Mouse (Mus musculus) liver, embryonic 11.5 days (tissue): ENCODE results near the gene Rab42. TPM values are rescaled to one million over a fixed set of nuclear protein-coding genes. Genes with fewer than 3 reads are reported as not detected.

Experiments
- ATAC-seq: fragments of 200-750 bp; cut with Nextera tagmentation; replicated peaks from 2 replicates; pipeline ENCODE4 v1.8.0; 2017; ENCODE audit warnings: moderate number of reproducible peaks, mild to moderate bottlenecking, moderate TSS enrichment, moderate library complexity; ENCODE audit not compliant: low FRiP score
- DNase-seq: peaks from one replicate; pipeline ENCODE4 v3.0.0-alpha.2; 2017; ENCODE audit warnings: low spot score
- H3K27ac ChIP-seq: fragments of 300-500 bp; sonication (generic); 2 replicates; pipeline ENCODE4 v1.5.1; 2014; ENCODE audit warnings: mild to moderate bottlenecking, low read depth, low read length, control low read depth
- H3K27me3 ChIP-seq: fragments of 300-500 bp; sonication (generic); replicated peaks from 2 replicates; pipeline ENCODE4 v1.6.1; 2014; ENCODE audit warnings: low read length, mixed read lengths; ENCODE audit not compliant: control insufficient read depth, insufficient read depth
- H3K36me3 ChIP-seq: fragments of 300-500 bp; sonication (generic); 2 replicates; pipeline ENCODE4 v1.6.1; 2014; ENCODE audit warnings: mild to moderate bottlenecking, low read length, moderate library complexity, mixed read lengths; ENCODE audit not compliant: control insufficient read depth, insufficient read depth
- H3K4me1 ChIP-seq: fragments of 300-500 bp; sonication (generic); replicated peaks from 2 replicates; pipeline ENCODE4 v1.6.1; 2014; ENCODE audit warnings: low read length, mixed read lengths; ENCODE audit not compliant: control insufficient read depth, insufficient read depth
- H3K4me2 ChIP-seq: fragments of 300-500 bp; sonication (generic); 2 replicates; pipeline ENCODE4 v1.6.1; 2014; ENCODE audit warnings: mild to moderate bottlenecking, control low read depth, moderate library complexity
- H3K4me3 ChIP-seq: fragments of 300-500 bp; sonication (generic); 2 replicates; pipeline ENCODE4 v1.5.1; 2014; ENCODE audit warnings: low read depth, low read length, control low read depth
- H3K9ac ChIP-seq: fragments of 300-500 bp; sonication (generic); 2 replicates; pipeline ENCODE4 v1.6.1; 2014; ENCODE audit warnings: low read depth, low read length, control low read depth
- H3K9me3 ChIP-seq: fragments of 300-500 bp; sonication (generic); 2 replicates; pipeline ENCODE4 v1.6.1; 2016; ENCODE audit warnings: low read length, inconsistent platforms, mixed read lengths; ENCODE audit not compliant: control insufficient read depth
- WGBS: fragments of 180-500 bp; shearing (Covaris S2); extraction: QIAGEN DNeasy Blood & Tissue Kit; methylation state at CpG from one replicate; pipeline ENCODE4 v1.1.7; 2014; 5-methylcytosine and 5-hydroxymethylcytosine counted together
- polyA plus RNA-seq: library from polyadenylated mRNA; unstranded; fragments of >200 nt; fragmentation: Nextera tagmentation; extraction: Ambion mirVana; gene quantifications from 2 replicates; pipeline ENCODE4 v1.2.1, GENCODE M21; 2014

Gene Rab42
- 0.75 and 1.5 TPM in 2 replicates for polyA plus RNA-seq

DNA sequence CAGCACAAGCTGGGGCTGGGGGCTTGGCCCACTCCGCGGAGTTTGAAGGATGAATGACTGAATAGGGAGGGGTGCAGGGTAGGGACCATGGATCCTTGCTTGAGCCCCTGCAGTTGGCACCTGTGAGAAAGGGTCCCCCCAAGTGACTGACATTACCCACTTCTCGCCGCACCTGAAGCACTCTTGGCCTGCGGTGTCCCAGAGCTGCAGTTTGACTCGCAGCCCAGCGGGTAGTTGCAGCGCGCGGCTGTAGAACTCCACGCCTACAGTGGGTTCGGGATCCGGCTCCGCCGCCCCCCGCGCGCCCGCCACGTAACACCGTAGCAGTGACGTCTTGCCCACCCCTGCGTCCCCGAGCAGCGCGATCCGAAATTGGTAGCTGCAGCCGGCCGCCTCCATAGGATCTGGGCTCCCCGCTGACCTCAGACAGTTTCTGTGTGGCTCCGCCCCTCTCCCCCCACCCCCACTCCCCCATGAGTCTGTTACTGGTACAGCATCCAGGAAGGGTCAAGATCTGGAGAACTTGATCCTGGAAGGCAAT is at the start of gene Rab42:
Gene Rab42 (minus strand): TSS at position 447 of the 541 bp plus-strand sequence.
- H3K4me1 ChIP-seq, result peaks cover 11% of the 10 kb centered on the region; the same call in 1 of the 2 replicates
- H3K27me3 ChIP-seq, result no peaks in the 10 kb centered on the region
- peak within 1 kb of the TSS; percentile 63 for H3K4me3 ChIP-seq
- ATAC-seq, result peak; percentile 74
- peak within 1 kb of the TSS; percentile 13; the same call in 1 of the 2 replicates for H3K27ac ChIP-seq
- peak within 1 kb of the TSS; percentile 91 for H3K4me2 ChIP-seq
- 2% methylated on average over 30 of the region's 31 CpGs for WGBS
- peak; percentile 72 for DNase-seq
- H3K9ac ChIP-seq, result peak within 1 kb of the TSS; percentile 69
- no peaks in the 10 kb centered on the region for H3K9me3 ChIP-seq
- no peaks in the 10 kb centered on the region for H3K36me3 ChIP-seq

GRCm38 (mm10) chr4:132352739-132353138 is 49.6 kb upstream of the Rab42 start:
- WGBS, result under 1% methylated on average over 14 of the region's 14 CpGs
- peaks cover 18% of the 10 kb centered on the region for H3K4me1 ChIP-seq
- no peak for DNase-seq

DNA sequence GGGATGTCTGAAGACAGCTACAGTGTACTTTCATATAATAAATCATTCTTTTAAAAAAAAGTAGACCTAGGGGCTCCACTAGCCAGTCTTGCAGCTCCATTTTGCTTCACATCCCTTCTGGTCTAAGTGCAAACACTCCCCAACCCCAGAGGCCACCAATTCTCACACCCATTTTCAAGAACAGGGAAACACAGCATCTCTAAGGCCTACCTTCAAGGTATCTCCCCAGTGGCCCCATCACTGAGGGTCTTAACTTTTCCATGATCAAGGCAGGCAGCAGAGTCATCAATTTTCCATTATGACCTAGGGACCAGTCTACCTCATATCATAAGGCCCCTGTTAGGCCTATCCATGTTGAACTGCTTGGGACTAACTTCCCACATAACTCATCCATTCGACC is 48.2 kb upstream of the Rab42 start:
- DNase-seq, result no peak
- ATAC-seq, result no peak
- peak overlapping the region; percentile 83 for H3K4me2 ChIP-seq
- WGBS, result 16% methylated on average over 1 of the region's 1 CpGs
- H3K36me3 ChIP-seq, result peaks cover 15% of the 10 kb centered on the region
- H3K27ac ChIP-seq, result peak overlapping the region; percentile 99
- peak overlapping the region; percentile 99 for H3K9ac ChIP-seq
- no peaks in the 10 kb centered on the region for H3K9me3 ChIP-seq
- peak overlapping the region; percentile 86 for H3K4me3 ChIP-seq
- no peaks in the 10 kb centered on the region for H3K27me3 ChIP-seq
- H3K4me1 ChIP-seq, result peaks cover 11% of the 10 kb centered on the region

More at GRCm38 (mm10) chr4:132352739-132353138, 49.6 kb upstream of the Rab42 start:
- H3K4me2 ChIP-seq, result peak overlapping the region; percentile 83
- ATAC-seq, result no peak
- no peaks in the 10 kb centered on the region for H3K9me3 ChIP-seq
- H3K4me3 ChIP-seq, result peak overlapping the region; percentile 86
- peak overlapping the region; percentile 99 for H3K9ac ChIP-seq
- no peaks in the 10 kb centered on the region for H3K27me3 ChIP-seq
- peaks cover 23% of the 10 kb centered on the region for H3K36me3 ChIP-seq
- peak overlapping the region; percentile 99 for H3K27ac ChIP-seq

DNA sequence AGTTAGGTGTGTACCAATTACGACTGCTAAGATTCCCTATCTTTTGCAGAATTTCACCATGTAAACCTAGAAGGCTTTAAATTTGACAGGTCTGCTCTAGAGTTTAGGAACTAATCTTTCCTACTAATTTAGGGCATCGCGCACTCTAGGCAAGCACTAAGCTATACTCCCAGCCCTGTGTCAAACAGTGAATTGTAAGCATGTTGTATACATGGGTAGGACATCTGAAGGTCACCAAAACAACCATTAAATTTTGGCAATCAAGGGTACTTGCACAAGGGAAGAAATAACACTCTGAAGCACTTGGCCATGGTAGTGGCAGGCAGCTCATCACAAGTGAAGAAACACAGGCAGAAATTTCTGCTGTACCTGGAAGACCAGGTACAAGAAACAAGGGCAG is 47.7 kb upstream of the Rab42 start:
- H3K27ac ChIP-seq, result peak overlapping the region; percentile 99

GRCm38 (mm10) chr4:132350123-132350740 is 47.0 kb upstream of the Rab42 start:
- no peak overlapping the region for H3K4me2 ChIP-seq
- H3K4me3 ChIP-seq, result no peak overlapping the region
- H3K27me3 ChIP-seq, result no peaks in the 10 kb centered on the region
- WGBS, result 27% methylated on average over 2 of the region's 2 CpGs
- no peak for DNase-seq
- ATAC-seq, result no peak; the same call in none of the 2 replicates
- no peaks in the 10 kb centered on the region for H3K9me3 ChIP-seq
- H3K36me3 ChIP-seq, result peaks cover 15% of the 10 kb centered on the region
- no peak overlapping the region for H3K9ac ChIP-seq
- H3K27ac ChIP-seq, result peak overlapping the region; percentile 99
- 0 out of 2 replicates have a peak, but pooled peaks cover 8% of the 10 kb centered on the region for H3K4me1 ChIP-seq

More for the DNA sequence above, 47.7 kb upstream of the Rab42 start:
- peaks cover 8% of the 10 kb centered on the region; the same call in 1 of the 2 replicates for H3K4me1 ChIP-seq
- H3K27me3 ChIP-seq, result no peaks in the 10 kb centered on the region
- ATAC-seq (peak; percentile 0; the same call in 1 of the 2 replicates), DNase-seq (no peak)
- H3K9me3 ChIP-seq, result no peaks in the 10 kb centered on the region
- peaks cover 15% of the 10 kb centered on the region for H3K36me3 ChIP-seq
- H3K4me3 ChIP-seq, result peak overlapping the region; percentile 86
- 0 out of 2 replicates have a peak overlapping the region, but pooled peaks have one; percentile 31 for H3K4me2 ChIP-seq
- peak overlapping the region; percentile 99; the same call in 1 of the 2 replicates for H3K9ac ChIP-seq
- WGBS, result 47% methylated on average over 3 of the region's 3 CpGs

DNA sequence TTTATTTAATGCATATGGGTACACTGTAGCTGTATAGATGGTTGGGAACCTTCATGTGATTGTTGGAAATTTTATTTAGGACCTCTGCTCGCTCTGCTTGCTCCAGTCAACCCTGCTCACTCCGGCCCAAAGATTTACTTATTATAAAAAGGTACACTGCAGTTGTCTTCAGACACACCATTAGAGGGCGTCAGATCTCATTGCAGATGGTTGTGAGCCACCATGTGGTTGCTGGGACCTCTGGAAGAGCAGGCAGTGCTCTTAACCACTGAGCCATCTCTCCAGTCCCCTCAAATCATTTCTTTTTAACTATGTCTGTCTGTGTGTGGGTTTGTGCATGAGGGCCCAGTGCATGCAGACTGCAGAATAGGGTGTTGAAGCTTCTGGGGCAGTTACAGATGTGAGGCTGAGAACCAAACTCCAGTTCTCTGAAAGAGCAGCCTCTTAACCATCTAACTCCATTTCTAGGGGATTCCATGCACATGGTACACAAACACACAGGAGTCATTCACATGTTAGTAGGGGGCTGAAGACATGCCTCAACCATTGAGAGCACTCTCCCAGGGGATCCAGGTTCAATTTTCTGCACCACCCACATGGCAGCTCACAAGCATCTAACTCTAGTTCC is 46.4 kb upstream of the Rab42 start:
- H3K27ac ChIP-seq, result no peak overlapping the region
- H3K9ac ChIP-seq, result no peak overlapping the region
- H3K36me3 ChIP-seq, result peaks cover 15% of the 10 kb centered on the region
- 0 out of 2 replicates have a peak, but pooled peaks cover 8% of the 10 kb centered on the region for H3K4me1 ChIP-seq
- no peak overlapping the region for H3K4me2 ChIP-seq
- 55% methylated on average over 3 of the region's 3 CpGs for WGBS
- H3K4me3 ChIP-seq, result no peak overlapping the region
- DNase-seq (no peak), ATAC-seq (no peak; the same call in 1 of the 2 replicates)
- no peaks in the 10 kb centered on the region for H3K9me3 ChIP-seq
- no peaks in the 10 kb centered on the region for H3K27me3 ChIP-seq

- ATAC-seq (no peak), DNase-seq (no peak)
- Histone ChIP-seq H3K36me3 (peaks cover 12% of the 10 kb centered on the region), H3K27me3 (no peaks in the 10 kb centered on the region), H3K9me3 (no peaks in the 10 kb centered on the region), H3K4me3 (no peak overlapping the region), H3K4me1 (peaks cover 21% of the 10 kb centered on the region), H3K27ac (no peak overlapping the region), H3K9ac (no peak overlapping the region), H3K4me2 (no peak overlapping the region)
- WGBS, result 57% methylated on average over 3 of the region's 3 CpGs
Measured at GRCm38 (mm10) chr4:132346661-132347060, 43.5 kb upstream of the Rab42 start.

- no peak for DNase-seq
- Histone ChIP-seq H3K9ac (no peak overlapping the region), H3K4me1 (peaks cover 18% of the 10 kb centered on the region), H3K27ac (no peak overlapping the region), H3K9me3 (no peaks in the 10 kb centered on the region), H3K36me3 (peaks cover 8% of the 10 kb centered on the region), H3K4me2 (peak overlapping the region; percentile 72), H3K27me3 (no peaks in the 10 kb centered on the region), H3K4me3 (no peak overlapping the region)
- 82% methylated on average over 4 of the region's 4 CpGs for WGBS
- no peak for ATAC-seq
Measured at GRCm38 (mm10) chr4:132346261-132346660, 43.1 kb upstream of the Rab42 start.
